Mouse (Mus musculus) spleen, adult 2 months (tissue): ENCODE data around the gene Ascc2. TPM values are rescaled to one million over a fixed set of nuclear protein-coding genes. Genes with fewer than 3 reads are reported as not detected.
A peak's percentile ranks its signal among the peaks of the same experiment; 100 is the strongest.
"Not testable (repeated sequence)": the region's sequence is repeated elsewhere in the genome, so short reads cannot be mapped to it uniquely, and the experiment has no call there.

Source experiments
- DNase-seq, 2 experiments: peaks; one replicate each; pipeline versions ENCODE4 v3.0.0 to v3.0.0-alpha.2; 2012 to 2021; ENCODE audit warnings: low spot score in 2 of 2, low read depth in 1 of 2
- H3K27ac ChIP-seq: fragments of 200-500 bp; 2 replicates; pipeline ENCODE4 v1.5.1; 2012; ENCODE audit warnings: low read length, inconsistent platforms; ENCODE audit not compliant: insufficient read depth
- H3K27me3 ChIP-seq: fragments of 200-500 bp; 2 replicates; pipeline ENCODE4 v1.6.1; 2012; ENCODE audit warnings: mild to moderate bottlenecking, moderate library complexity, low read length, inconsistent platforms; ENCODE audit not compliant: control insufficient read depth, insufficient read depth
- H3K36me3 ChIP-seq: fragments of 200-500 bp; 2 replicates; pipeline ENCODE4 v1.6.1; 2012; ENCODE audit warnings: mild to moderate bottlenecking, low read length, inconsistent platforms; ENCODE audit not compliant: control insufficient read depth, insufficient read depth
- H3K4me1 ChIP-seq: fragments of 200-500 bp; 2 replicates; pipeline ENCODE4 v1.6.1; 2011; ENCODE audit warnings: inconsistent platforms; ENCODE audit not compliant: control insufficient read depth, insufficient read depth, insufficient read length
- H3K4me3 ChIP-seq: fragments of 200-500 bp; 2 replicates; pipeline ENCODE4 v1.5.1; 2011; ENCODE audit warnings: mild to moderate bottlenecking, inconsistent platforms; ENCODE audit not compliant: insufficient read depth, insufficient read length; ENCODE audit errors: extremely low read depth
- CTCF ChIP-seq: fragments of 200-500 bp; IDR thresholded peaks from 2 replicates; pipeline ENCODE4 v1.5.1; 2011; ENCODE audit warnings: mild to moderate bottlenecking, inconsistent platforms; ENCODE audit not compliant: insufficient read depth, insufficient read length, insufficient replicate concordance; ENCODE audit errors: extremely low read depth
- POLR2A ChIP-seq: fragments of 200-500 bp; IDR thresholded peaks from 2 replicates; pipeline ENCODE4 v1.6.1; 2011; ENCODE audit warnings: low read depth, low read length, inconsistent platforms
- WGBS: fragments of 180-500 bp; shearing (Covaris S2); methylation state at CpG from one replicate; pipeline ENCODE4 v1.1.7; 2018; 5-methylcytosine and 5-hydroxymethylcytosine counted together
- polyA plus RNA-seq: library from polyadenylated mRNA; depleted of rRNA; stranded (reverse); fragments of >200 nt; gene quantifications from 2 replicates; pipeline ENCODE4 v1.2.3, GENCODE M21; 2012

Ascc2 gene
- polyA plus RNA-seq, 1 experiment, result 11.2 TPM

DNA sequence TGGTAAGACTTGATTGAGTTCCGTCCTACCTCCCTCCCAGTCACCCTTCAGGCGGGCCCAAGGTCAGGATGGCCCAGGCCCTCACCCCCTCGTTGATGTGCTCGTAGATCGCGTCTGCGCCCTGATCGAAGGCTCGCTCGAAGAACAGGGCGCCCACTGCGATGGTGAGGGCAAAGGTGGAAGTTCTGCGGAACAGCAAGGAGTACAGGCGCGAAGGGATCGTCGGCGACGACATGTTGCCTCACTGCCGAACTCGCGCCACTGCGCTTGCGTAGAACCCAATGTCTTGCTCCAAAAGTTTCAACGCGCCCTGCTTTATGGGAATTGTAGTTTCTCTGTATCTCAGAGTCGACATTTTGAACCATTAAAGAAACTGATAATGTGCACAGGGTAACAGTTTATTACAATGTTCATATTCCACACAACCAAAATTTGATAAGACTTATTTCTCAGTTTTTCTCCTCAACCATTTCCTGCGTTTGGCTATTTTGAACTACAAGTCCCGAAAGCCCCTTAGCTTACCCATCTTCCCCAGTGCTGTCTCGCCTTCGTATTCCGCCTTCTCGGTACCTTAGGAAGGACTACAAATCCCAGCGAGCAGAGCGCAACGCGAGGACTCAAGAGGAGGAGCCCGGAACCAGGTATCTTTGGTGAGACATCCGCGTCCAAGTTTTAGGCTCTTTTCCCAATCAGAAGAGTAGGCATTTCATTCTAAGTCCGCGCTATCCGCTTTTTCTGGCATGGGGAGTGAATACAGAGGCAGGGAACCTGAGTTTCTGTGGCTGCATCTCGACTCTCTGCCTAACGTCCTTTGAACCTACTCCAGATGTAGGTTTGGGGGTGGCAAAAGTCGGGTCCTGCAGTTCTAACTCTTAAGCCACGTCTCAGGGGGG is 66.8 kb downstream of the Ascc2 start, which contains the start of the genes Uqcr10 and Zmat5:
Gene Uqcr10 (minus strand): TSS at position 271 of the 893 bp plus-strand sequence.
Gene Zmat5 (plus strand): TSS at position 607 of the 893 bp plus-strand sequence.
- peak within 1 kb of the TSS; percentile 78 for H3K27ac ChIP-seq
- no peaks in the 10 kb centered on the region for H3K27me3 ChIP-seq
- under 1% methylated on average over 47 of the region's 47 CpGs for WGBS
- peaks cover 9% of the 10 kb centered on the region for H3K36me3 ChIP-seq
- peaks cover 5% of the 10 kb centered on the region; the same call in 1 of the 2 replicates for H3K4me1 ChIP-seq
- H3K4me3 ChIP-seq, result peak within 1 kb of the TSS; percentile 96
- peak; percentile 89 to 92 for DNase-seq
- peak; percentile 97 for TF ChIP-seq POLR2A
- no peak for TF ChIP-seq CTCF

DNA sequence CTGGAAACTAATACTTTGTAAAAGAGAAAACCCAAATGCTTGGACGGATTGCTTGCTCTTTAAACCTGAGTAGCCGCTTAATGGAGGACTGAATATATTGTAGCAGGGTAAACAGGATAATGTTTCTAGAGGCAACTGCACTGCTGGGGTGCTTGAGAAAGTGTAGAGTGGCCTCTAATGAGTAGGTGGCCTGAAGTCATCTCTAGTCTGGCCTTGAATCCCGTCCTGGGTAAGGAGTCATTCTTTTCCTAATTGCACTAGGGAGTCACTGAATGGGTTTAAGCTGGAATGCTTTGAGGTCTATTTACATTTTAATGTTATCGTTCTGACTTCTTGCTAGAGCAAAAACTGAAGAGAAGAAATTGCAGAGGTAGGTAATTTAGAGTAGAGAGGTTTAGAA is 67.6 kb downstream of the Ascc2 start:
- peak overlapping the region; percentile 95 for H3K4me3 ChIP-seq
- H3K4me1 ChIP-seq, result peaks cover 5% of the 10 kb centered on the region; the same call in 1 of the 2 replicates
- no peak for TF ChIP-seq CTCF
- no peak for TF ChIP-seq POLR2A
- DNase-seq, result no peak
- WGBS, result 14% methylated on average over 4 of the region's 4 CpGs
- peak overlapping the region; percentile 76 for H3K27ac ChIP-seq
- H3K27me3 ChIP-seq, result no peaks in the 10 kb centered on the region
- peaks cover 9% of the 10 kb centered on the region for H3K36me3 ChIP-seq

DNA sequence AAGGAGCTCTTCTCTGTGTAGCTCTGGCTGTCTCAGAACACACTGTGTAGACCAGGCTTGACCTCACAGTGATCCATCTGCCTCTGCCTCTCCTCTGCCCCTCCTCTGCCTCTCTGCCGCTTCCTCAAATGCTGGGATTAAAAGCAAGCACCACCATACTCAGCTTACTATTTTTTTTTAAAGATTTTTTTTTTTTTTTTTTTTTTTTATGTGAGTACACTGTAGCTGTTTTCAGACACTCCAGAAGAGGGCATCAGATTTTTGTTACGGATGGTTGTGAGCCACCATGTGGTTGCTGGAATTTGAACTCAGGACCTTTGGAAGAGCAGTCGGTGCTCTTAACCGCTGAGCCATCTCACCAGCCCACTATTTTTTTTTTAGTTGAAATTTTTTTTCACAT is 72.6 kb downstream of the Ascc2 start:
- not testable (repeated sequence) for DNase-seq, H3K4me1 ChIP-seq, H3K27ac ChIP-seq, H3K4me3 ChIP-seq, H3K27me3 ChIP-seq, H3K36me3 ChIP-seq
- 89% methylated on average over 4 of the region's 4 CpGs for WGBS

GRCm38 (mm10) chr11:4712822-4713221 is 75.3 kb downstream of the Ascc2 start:
- no peak overlapping the region for H3K4me3 ChIP-seq
- DNase-seq, result no peak
- H3K27ac ChIP-seq, result no peak overlapping the region
- H3K27me3 ChIP-seq, result no peaks in the 10 kb centered on the region
- no peaks in the 10 kb centered on the region for H3K36me3 ChIP-seq
- TF ChIP-seq POLR2A (no peak), CTCF (no peak)
- peaks cover 5% of the 10 kb centered on the region; the same call in 1 of the 2 replicates for H3K4me1 ChIP-seq

GRCm38 (mm10) chr11:4714727-4715126 is 77.2 kb downstream of the Ascc2 start:
- Histone ChIP-seq H3K27me3 (no peaks in the 10 kb centered on the region), H3K27ac (no peak overlapping the region), H3K36me3 (no peaks in the 10 kb centered on the region), H3K4me3 (no peak overlapping the region), H3K4me1 (peaks cover 5% of the 10 kb centered on the region; the same call in 1 of the 2 replicates)
- no peak for TF ChIP-seq CTCF
- WGBS, result 35% methylated on average over 4 of the region's 4 CpGs
- DNase-seq, result no peak

DNA sequence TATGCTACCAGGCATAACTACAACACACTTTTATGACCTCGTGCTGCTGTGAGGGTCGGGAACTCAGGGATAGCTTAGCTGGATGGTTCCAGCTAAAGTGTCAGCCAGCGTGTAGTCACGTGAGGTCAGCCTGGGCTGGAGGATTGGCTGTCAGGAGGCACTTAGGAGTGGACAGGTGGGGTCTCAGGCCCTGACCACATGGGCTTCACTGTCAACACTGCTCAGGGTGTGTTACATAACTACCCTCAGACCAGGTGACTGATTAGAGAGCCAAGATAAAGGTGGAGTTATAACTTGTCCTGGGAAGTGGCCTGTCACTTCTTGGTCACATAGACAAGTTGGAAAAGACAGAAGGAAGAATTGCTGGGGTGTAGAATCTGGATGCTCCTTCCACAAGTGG is 78.0 kb downstream of the Ascc2 start:
- no peak overlapping the region for H3K27ac ChIP-seq
- TF ChIP-seq POLR2A, result no peak
- TF ChIP-seq CTCF, result no peak
- WGBS, result 94% methylated on average over 4 of the region's 4 CpGs
- no peaks in the 10 kb centered on the region for H3K36me3 ChIP-seq
- H3K4me3 ChIP-seq, result no peak overlapping the region
- H3K27me3 ChIP-seq, result no peaks in the 10 kb centered on the region
- no peak for DNase-seq
- peaks cover 5% of the 10 kb centered on the region; the same call in 1 of the 2 replicates for H3K4me1 ChIP-seq
